Mouse (Mus musculus): ENCODE measurements around the gene Tbc1d22a.

GRCm38 (mm10) chr15:86186686-86187085 is 27.6 kb upstream of the Tbc1d22a start:
- TF ChIP-seq POLR2A (IDR thresholded peaks at IDR 0.05; ENCODE audit: control insufficient read depth, extremely low read depth, insufficient read depth, low read length, poor library complexity) (no peak), CTCF (IDR thresholded peaks at IDR 0.05; ENCODE audit: borderline replicate concordance, control insufficient read depth, extremely low read depth, insufficient read depth, low read length, poor library complexity) (no peak)

Data from thymus, adult 2 months (tissue).